Comparison of ENCODE assay signal across 8 mouse cellular contexts in the genomic region with DNA sequence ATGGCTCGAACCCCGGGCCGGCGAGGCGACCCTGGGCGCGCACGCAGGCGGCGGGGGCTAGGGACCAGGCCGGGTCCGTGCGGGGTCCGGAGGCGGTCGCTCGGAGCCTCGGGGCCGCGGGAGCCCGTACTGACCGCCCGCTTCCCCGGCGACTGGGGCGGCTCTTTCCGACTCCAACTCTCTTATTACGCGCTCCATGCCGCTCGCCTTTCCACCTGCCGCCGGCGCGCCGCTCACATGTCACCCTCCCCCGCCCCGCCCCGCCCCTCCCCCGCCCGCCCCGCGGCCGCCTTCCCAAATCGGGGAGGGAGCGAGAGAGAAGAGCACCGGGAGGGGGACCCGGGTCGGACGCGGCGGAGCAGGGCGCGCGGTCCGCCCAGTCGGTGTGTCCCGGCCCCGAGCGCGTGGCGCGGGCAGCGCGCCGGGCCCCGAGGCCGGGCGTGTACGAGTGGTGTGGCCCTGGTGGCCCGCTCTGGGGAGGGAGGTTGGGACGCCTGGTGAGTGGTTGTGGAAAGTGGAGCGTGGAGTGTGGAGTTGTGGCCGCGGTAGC. TPM values are rescaled to one million over a fixed set of nuclear protein-coding genes. Genes with fewer than 3 reads are reported as not detected.
A peak's percentile ranks its signal among the peaks of the same experiment; 100 is the strongest.
DNase-seq lines count a peak whose midpoint lies in the region; ATAC-seq lines count a peak whose summit lies in the region.

No protein-coding gene starts in this region.

- ATAC-seq in lung, embryonic 16.5 days (ENCODE audit: low read depth), result peak; percentile 42
- ATAC-seq in embryonic facial prominence, embryonic 12.5 days (ENCODE audit: insufficient number of reproducible peaks, insufficient read depth, low FRiP score, low TSS enrichment), result 0 out of 2 replicates have a peak, but pooled peaks have one; percentile 13
- peak; percentile 16; the same call in 1 of the 2 replicates for ATAC-seq in limb, embryonic 15.5 days (ENCODE audit: insufficient number of reproducible peaks, low FRiP score, low TSS enrichment, low read depth)

- H3K9ac ChIP-seq in lung, embryonic 16.5 days (ENCODE audit: low read length), result peak overlapping the region; percentile 67
- H3K9ac ChIP-seq in embryonic facial prominence, embryonic 12.5 days, result peak overlapping the region; percentile 64
- peak overlapping the region; percentile 28 for H3K9ac ChIP-seq in limb, embryonic 15.5 days

- H3K4me1 ChIP-seq in lung, embryonic 16.5 days (replicated peaks; ENCODE audit: control insufficient read depth, insufficient read depth, low read length), result peaks cover 9% of the 10 kb centered on the region
- peaks cover 16% of the 10 kb centered on the region for H3K4me1 ChIP-seq in embryonic facial prominence, embryonic 12.5 days
- peaks cover 26% of the 10 kb centered on the region for H3K4me1 ChIP-seq in limb, embryonic 15.5 days

- no peaks in the 10 kb centered on the region for H3K36me3 ChIP-seq in lung, embryonic 16.5 days (ENCODE audit: control insufficient read depth, insufficient read depth, low read length)
- H3K36me3 ChIP-seq in embryonic facial prominence, embryonic 12.5 days, result no peaks in the 10 kb centered on the region
- H3K36me3 ChIP-seq in limb, embryonic 15.5 days, result no peaks in the 10 kb centered on the region

- no peak for DNase-seq in lung, postnatal 14 days
- DNase-seq in heart, postnatal 14 days, result peak; percentile 44 to 51
- DNase-seq in retina, embryonic 14.5 days (ENCODE audit: low spot score), result peak; percentile 37
- DNase-seq in frontal cortex, postnatal 36 days (ENCODE audit: low spot score in 2 of 2), result no peak
- no peak for DNase-seq in layer of hippocampus, adult 11-12 months (ENCODE audit: low spot score)

- under 1% methylated on average over 60 of the region's 75 CpGs for WGBS in lung, embryonic 16.5 days
- under 1% methylated on average over 43 of the region's 75 CpGs for WGBS in embryonic facial prominence, embryonic 12.5 days
- under 1% methylated on average over 56 of the region's 75 CpGs for WGBS in limb, embryonic 15.5 days

- intact Hi-C loops in heart, postnatal 14 days (cut with DNase I), result no loop called here

- H3K4me3 ChIP-seq in lung, embryonic 16.5 days (ENCODE audit: low read length), result peak overlapping the region; percentile 70
- peak overlapping the region; percentile 68 for H3K4me3 ChIP-seq in embryonic facial prominence, embryonic 12.5 days
- peak overlapping the region; percentile 67 for H3K4me3 ChIP-seq in limb, embryonic 15.5 days

- no peak overlapping the region for H3K27ac ChIP-seq in lung, embryonic 16.5 days (ENCODE audit: low read length)
- no peak overlapping the region for H3K27ac ChIP-seq in embryonic facial prominence, embryonic 12.5 days
- H3K27ac ChIP-seq in limb, embryonic 15.5 days, result no peak overlapping the region

- H3K27me3 ChIP-seq in lung, embryonic 16.5 days (ENCODE audit: control insufficient read depth, insufficient read depth, low read depth, low read length), result peaks cover 44% of the 10 kb centered on the region
- peaks cover 75% of the 10 kb centered on the region for H3K27me3 ChIP-seq in embryonic facial prominence, embryonic 12.5 days
- H3K27me3 ChIP-seq in limb, embryonic 15.5 days, result peaks cover 80% of the 10 kb centered on the region

- H3K4me2 ChIP-seq in lung, embryonic 16.5 days (ENCODE audit: low read depth, low read length), result peak overlapping the region; percentile 100
- peak overlapping the region; percentile 100 for H3K4me2 ChIP-seq in embryonic facial prominence, embryonic 12.5 days (replicated peaks)
- H3K4me2 ChIP-seq in limb, embryonic 15.5 days, result peak overlapping the region; percentile 100

- H3K9me3 ChIP-seq in lung, embryonic 16.5 days (ENCODE audit: control insufficient read depth, low read length), result no peaks in the 10 kb centered on the region
- H3K9me3 ChIP-seq in embryonic facial prominence, embryonic 12.5 days, result no peaks in the 10 kb centered on the region
- H3K9me3 ChIP-seq in limb, embryonic 15.5 days, result no peaks in the 10 kb centered on the region

RNA-seq across cellular contexts. Expression of a gene that starts 1.1 kb away (rescaled TPM):
- polyA plus RNA-seq in lung, embryonic 16.5 days (2015; fragmentation: Nextera tagmentation; extraction: Ambion mirVana), result 4.7 and 5.1 TPM in 2 replicates
- 6.9 TPM in 2 replicates for polyA plus RNA-seq in embryonic facial prominence, embryonic 12.5 days (2016; fragmentation: Nextera tagmentation; extraction: Ambion mirVana)
- 1 to 10 TPM; 2.8 to 4.0 TPM for total RNA-seq in heart, postnatal 14 days (2021)
- polyA plus RNA-seq in limb, embryonic 15.5 days (2015; fragmentation: Nextera tagmentation; extraction: Ambion mirVana), result 3.9 and 4.6 TPM in 2 replicates

Comparison
In these comparisons a context has a peak if more than half of its experiments do, and no peak if none do; other contexts are left out.
1. DNase-seq: peak in heart, postnatal 14 days (2 of 2) and retina, embryonic 14.5 days (single experiment); none in lung, postnatal 14 days (single experiment), frontal cortex, postnatal 36 days (0 of 2) and layer of hippocampus, adult 11-12 months (single experiment).
2. Peak in every context shown above with its lines, with median percentiles within 50 percentile points of each other: ATAC-seq, H3K4me2 ChIP-seq, H3K4me3 ChIP-seq and H3K9ac ChIP-seq.